Mouse (Mus musculus): Measurements from ENCODE around the gene Slc6a6.

The Slc6a6 gene

GRCm38 (mm10) chr6:91703459-91703858 lies 19.6 kb downstream of the Slc6a6 start:
- no peak for DNase-seq (ENCODE audit: low spot score)

- no peak for DNase-seq (ENCODE audit: low spot score)
Measured at GRCm38 (mm10) chr6:91704446-91704845, 20.6 kb downstream of the Slc6a6 start.

- DNase-seq (ENCODE audit: low spot score): no peak
Measured at GRCm38 (mm10) chr6:91705651-91706050, 21.8 kb downstream of the Slc6a6 start.

- DNase-seq (ENCODE audit: low spot score): no peak
Measured at GRCm38 (mm10) chr6:91706072-91706776, 22.4 kb downstream of the Slc6a6 start.

GRCm38 (mm10) chr6:91707276-91707885 lies 23.5 kb downstream of the Slc6a6 start:
- DNase-seq (ENCODE audit: low spot score): no peak

GRCm38 (mm10) chr6:91707886-91708564 lies 24.2 kb downstream of the Slc6a6 start:
- DNase-seq (ENCODE audit: low spot score): no peak

GRCm38 (mm10) chr6:91708919-91709318 lies 25.1 kb downstream of the Slc6a6 start:
- DNase-seq (ENCODE audit: low spot score): no peak

GRCm38 (mm10) chr6:91710345-91710930 lies 26.6 kb downstream of the Slc6a6 start:
- DNase-seq (ENCODE audit: low spot score): no peak

- DNase-seq (ENCODE audit: low spot score): no peak
Measured at GRCm38 (mm10) chr6:91712097-91712854, 28.4 kb downstream of the Slc6a6 start.

GRCm38 (mm10) chr6:91712855-91713331 lies 29.0 kb downstream of the Slc6a6 start:
- peak; percentile 18 for DNase-seq (ENCODE audit: low spot score)

GRCm38 (mm10) chr6:91713370-91713896 lies 29.6 kb downstream of the Slc6a6 start:
- no peak for DNase-seq (ENCODE audit: low spot score)

- DNase-seq (ENCODE audit: low spot score): no peak
Measured at GRCm38 (mm10) chr6:91715023-91715422, 31.2 kb downstream of the Slc6a6 start.

- no peak for DNase-seq (ENCODE audit: low spot score)
Measured at GRCm38 (mm10) chr6:91715988-91716810, 32.3 kb downstream of the Slc6a6 start.

GRCm38 (mm10) chr6:91718067-91718466 lies 34.2 kb downstream of the Slc6a6 start:
- DNase-seq (ENCODE audit: low spot score): no peak

GRCm38 (mm10) chr6:91718603-91719002 lies 34.8 kb downstream of the Slc6a6 start:
- no peak for DNase-seq (ENCODE audit: low spot score)

- DNase-seq (ENCODE audit: low spot score): no peak
Measured at GRCm38 (mm10) chr6:91719042-91719747, 35.3 kb downstream of the Slc6a6 start.

- no peak for DNase-seq (ENCODE audit: low spot score)
Measured at GRCm38 (mm10) chr6:91719865-91720533, 36.1 kb downstream of the Slc6a6 start.

GRCm38 (mm10) chr6:91720588-91721214 lies 36.8 kb downstream of the Slc6a6 start:
- no peak for DNase-seq (ENCODE audit: low spot score)

GRCm38 (mm10) chr6:91721215-91721701 lies 37.4 kb downstream of the Slc6a6 start:
- DNase-seq (ENCODE audit: low spot score): no peak

Measured in c-Kit-positive CD71-positive TER-119-positive erythroid progenitor cells, embryonic 14.5 days (primary cell).